Mouse (Mus musculus) heart, embryonic 14.5 days (tissue): ENCODE measurements around the gene Scaf1. TPM values are rescaled to one million over a fixed set of nuclear protein-coding genes. Genes with fewer than 3 reads are reported as not detected.
A peak's percentile ranks its signal among the peaks of the same experiment; 100 is the strongest.

Experiments
- ATAC-seq: fragments of 200-750 bp; cut with Nextera tagmentation; 2 replicates; pipeline ENCODE4 v1.8.0; 2017; ENCODE audit warnings: low read depth, moderate TSS enrichment; ENCODE audit not compliant: insufficient number of reproducible peaks, insufficient read depth, low FRiP score
- H3K27ac ChIP-seq, 2 experiments: fragments of 200-500 bp in 1 of 2; fragments of 300-500 bp in 1 of 2; sonication (generic) in 1 of 2; replicated peaks in 1 of 2; 2 replicates each; pipeline ENCODE4 v1.5.1; 2012 to 2014; ENCODE audit warnings: low read depth in 2 of 2, low read length in 2 of 2, control low read depth in 1 of 2, mild to moderate bottlenecking in 1 of 2, mixed read lengths in 1 of 2; ENCODE audit not compliant: control insufficient read depth in 1 of 2, insufficient read depth in 1 of 2
- H3K27me3 ChIP-seq: fragments of 300-500 bp; sonication (generic); 2 replicates; pipeline ENCODE4 v1.6.1; 2014; ENCODE audit warnings: mild to moderate bottlenecking, low read length, control low read depth; ENCODE audit not compliant: control insufficient read depth, insufficient read depth
- H3K36me3 ChIP-seq: fragments of 300-500 bp; sonication (generic); 2 replicates; pipeline ENCODE4 v1.6.1; 2014; ENCODE audit warnings: mild to moderate bottlenecking, control low read depth, low read length, mixed read lengths; ENCODE audit not compliant: control insufficient read depth, insufficient read depth
- H3K4me1 ChIP-seq, 2 experiments: fragments of 200-500 bp in 1 of 2; fragments of 300-500 bp in 1 of 2; sonication (generic) in 1 of 2; 2 replicates each; pipeline ENCODE4 v1.6.1; 2012 to 2014; ENCODE audit warnings: low read length in 2 of 2, control low read depth in 1 of 2, mixed read lengths in 1 of 2; ENCODE audit not compliant: control insufficient read depth in 2 of 2, insufficient read depth in 2 of 2
- H3K4me2 ChIP-seq: fragments of 300-500 bp; sonication (generic); 2 replicates; pipeline ENCODE4 v1.6.1; 2014; ENCODE audit warnings: mild to moderate bottlenecking, low read length
- H3K4me3 ChIP-seq, 2 experiments: fragments of 200-500 bp in 1 of 2; fragments of 300-500 bp in 1 of 2; sonication (generic) in 1 of 2; 2 replicates each; pipeline ENCODE4 v1.5.1; 2012 to 2014; ENCODE audit warnings: low read length in 2 of 2, mild to moderate bottlenecking in 2 of 2, control low read depth in 1 of 2, low read depth in 1 of 2, moderate library complexity in 1 of 2; ENCODE audit not compliant: control insufficient read depth in 1 of 2, insufficient read depth in 1 of 2
- H3K9ac ChIP-seq: fragments of 300-500 bp; sonication (generic); 2 replicates; pipeline ENCODE4 v1.6.1; 2014; ENCODE audit warnings: mild to moderate bottlenecking, low read length
- H3K9me3 ChIP-seq: fragments of 300-500 bp; sonication (generic); 2 replicates; pipeline ENCODE4 v1.6.1; 2016; ENCODE audit warnings: low read length, control low read depth; ENCODE audit not compliant: control insufficient read depth
- WGBS: fragments of 180-500 bp; shearing (Covaris S2); extraction: QIAGEN DNeasy Blood & Tissue Kit; methylation state at CpG from one replicate; pipeline ENCODE4 v1.1.7; 2014; 5-methylcytosine and 5-hydroxymethylcytosine counted together
- polyA plus RNA-seq: library from polyadenylated mRNA; unstranded; fragments of >200 nt; fragmentation: Nextera tagmentation; extraction: Ambion mirVana; gene quantifications from 2 replicates; pipeline ENCODE4 v1.2.1, GENCODE M21; 2014

Scaf1 gene
- polyA plus RNA-seq, 1 experiment from 2014 or later: 36.2 TPM

GRCm38 (mm10) chr7:45012011-45012410, 4.2 kb downstream of the Scaf1 start:
- no peak overlapping the region for H3K4me3 ChIP-seq
- H3K4me1 ChIP-seq: peaks cover 0 to 8% of the 10 kb centered on the region in 2 experiments; a peak in 1 of 4 replicates
- no peak for ATAC-seq
- H3K9ac ChIP-seq: no peak overlapping the region
- 89% methylated on average over 6 of the region's 6 CpGs for WGBS
- H3K27ac ChIP-seq: no peak overlapping the region
- peaks cover 70% of the 10 kb centered on the region for H3K36me3 ChIP-seq
- H3K9me3 ChIP-seq: no peaks in the 10 kb centered on the region
- no peaks in the 10 kb centered on the region for H3K27me3 ChIP-seq
- no peak overlapping the region for H3K4me2 ChIP-seq

- H3K4me1 ChIP-seq: no peaks in the 10 kb centered on the region
- H3K9ac ChIP-seq: no peak overlapping the region
- H3K27ac ChIP-seq: no peak overlapping the region
- 93% methylated on average over 19 of the region's 19 CpGs for WGBS
- H3K36me3 ChIP-seq: peaks cover 99% of the 10 kb centered on the region
- no peak overlapping the region for H3K4me2 ChIP-seq
- no peak overlapping the region for H3K4me3 ChIP-seq
- H3K9me3 ChIP-seq: no peaks in the 10 kb centered on the region
- no peak for ATAC-seq
- no peaks in the 10 kb centered on the region for H3K27me3 ChIP-seq
These were observed 7.8 kb downstream of the Scaf1 start for GRCm38 (mm10) chr7:45008411-45008810.

GRCm38 (mm10) chr7:45007846-45008245, 8.3 kb downstream of the Scaf1 start:
- Histone ChIP-seq H3K27ac (no peak overlapping the region), H3K4me2 (no peak overlapping the region), H3K27me3 (no peaks in the 10 kb centered on the region), H3K36me3 (peaks cover 99% of the 10 kb centered on the region), H3K4me3 (no peak overlapping the region), H3K9me3 (no peaks in the 10 kb centered on the region), H3K9ac (no peak overlapping the region), H3K4me1 (no peaks in the 10 kb centered on the region)
- ATAC-seq: no peak
- 92% methylated on average over 30 of the region's 30 CpGs for WGBS

GRCm38 (mm10) chr7:45007141-45007540, 9.0 kb downstream of the Scaf1 start:
- H3K9ac ChIP-seq: no peak overlapping the region
- no peak overlapping the region for H3K27ac ChIP-seq
- no peaks in the 10 kb centered on the region for H3K9me3 ChIP-seq
- ATAC-seq: no peak
- no peaks in the 10 kb centered on the region for H3K27me3 ChIP-seq
- 94% methylated on average over 29 of the region's 29 CpGs for WGBS
- no peak overlapping the region for H3K4me3 ChIP-seq
- H3K4me2 ChIP-seq: no peak overlapping the region
- H3K36me3 ChIP-seq: peaks cover 99% of the 10 kb centered on the region
- H3K4me1 ChIP-seq: no peaks in the 10 kb centered on the region

- no peak for ATAC-seq
- Histone ChIP-seq H3K9me3 (no peaks in the 10 kb centered on the region), H3K9ac (no peak overlapping the region), H3K27me3 (no peaks in the 10 kb centered on the region), H3K36me3 (peaks cover 99% of the 10 kb centered on the region), H3K27ac (no peak overlapping the region), H3K4me2 (no peak overlapping the region), H3K4me1 (no peaks in the 10 kb centered on the region; a peak in 1 of 4 replicates), H3K4me3 (no peak overlapping the region)
- 91% methylated on average over 12 of the region's 12 CpGs for WGBS
These were observed 9.7 kb downstream of the Scaf1 start for GRCm38 (mm10) chr7:45006503-45006902.

- no peak overlapping the region for H3K9ac ChIP-seq
- H3K4me1 ChIP-seq: peaks cover 0 to 4% of the 10 kb centered on the region in 2 experiments; a peak in 1 of 4 replicates
- ATAC-seq: no peak
- WGBS: 86% methylated on average over 6 of the region's 6 CpGs
- H3K27ac ChIP-seq: no peak overlapping the region
- no peak overlapping the region for H3K4me2 ChIP-seq
- no peaks in the 10 kb centered on the region for H3K27me3 ChIP-seq
- H3K36me3 ChIP-seq: peaks cover 99% of the 10 kb centered on the region
- H3K9me3 ChIP-seq: no peaks in the 10 kb centered on the region
- no peak overlapping the region for H3K4me3 ChIP-seq
These were observed 10.7 kb downstream of the Scaf1 start for GRCm38 (mm10) chr7:45005321-45005992.

- Histone ChIP-seq H3K4me1 (peaks cover 4 to 13% of the 10 kb centered on the region in 2 experiments), H3K27me3 (no peaks in the 10 kb centered on the region), H3K9ac (no peak overlapping the region), H3K36me3 (peaks cover 99% of the 10 kb centered on the region), H3K27ac (peak overlapping the region; percentile 35 to 45; a peak in 2 of 4 replicates), H3K4me3 (no peak overlapping the region), H3K4me2 (no peak overlapping the region), H3K9me3 (no peaks in the 10 kb centered on the region)
- 47% methylated on average over 3 of the region's 3 CpGs for WGBS
- no peak for ATAC-seq
These were observed 11.6 kb downstream of the Scaf1 start for GRCm38 (mm10) chr7:45004546-45004945.

GRCm38 (mm10) chr7:45002440-45002839, 13.7 kb downstream of the Scaf1 start:
- peaks cover 9 to 24% of the 10 kb centered on the region in 2 experiments for H3K4me1 ChIP-seq
- peaks cover 78% of the 10 kb centered on the region for H3K36me3 ChIP-seq
- no peak overlapping the region for H3K9ac ChIP-seq
- WGBS: 74% methylated on average over 7 of the region's 7 CpGs
- no peak overlapping the region for H3K4me3 ChIP-seq
- no peak overlapping the region for H3K4me2 ChIP-seq
- ATAC-seq: no peak
- H3K27ac ChIP-seq: no peak overlapping the region
- H3K9me3 ChIP-seq: no peaks in the 10 kb centered on the region
- no peaks in the 10 kb centered on the region for H3K27me3 ChIP-seq
